Comparison of ENCODE assay signal across 21 mouse cellular contexts in genomic region chr5:74693836-74694235, GRCm38 (mm10). TPM values are rescaled to one million over a fixed set of nuclear protein-coding genes. Genes with fewer than 3 reads are reported as not detected.
DNase-seq lines count a peak whose midpoint lies in the region; ATAC-seq lines count a peak whose summit lies in the region.
"Had no signal": no experiment of that assay in that cellular context is flagged by ENCODE, and none has a peak within 500 bp of the region (broad histone marks: within the 10 kb centered on the region; RNA-seq: fewer than 3 reads in every experiment).

No protein-coding gene starts in this region.

- no peak overlapping the region for H3K4me2 ChIP-seq in heart, embryonic 13.5 days
- no peak overlapping the region for H3K4me2 ChIP-seq in limb, embryonic 11.5 days (ENCODE audit: low read depth, severe bottlenecking)
- H3K4me2 ChIP-seq in kidney, embryonic 14.5 days (replicated peaks; ENCODE audit: low read depth, low read length) = no peak overlapping the region
- H3K4me2 ChIP-seq: forebrain, embryonic 12.5 days; liver, embryonic 13.5 days had no signal

- intact Hi-C loops in heart, postnatal 25 days (cut with DNase I) = no loop called here

- DNase-seq in cerebellum, adult 11 months = peak; percentile 39
- no peak for DNase-seq in cerebellum, postnatal 4 days (ENCODE audit: low spot score in 2 of 2)
- no peak for DNase-seq in heart, postnatal 25 days (ENCODE audit: low spot score)
- peak; percentile 61 for DNase-seq in cerebellum, adult 9-11 months
- DNase-seq in limb, embryonic 11.5 days (ENCODE audit: low spot score) = peak; percentile 32
- no peak for DNase-seq in kidney, adult 18-20 months
- DNase-seq: adrenal gland, adult 8-10 months; liver, embryonic 13.5 days; lung, postnatal 10 days; midbrain, embryonic 14.5 days; right cerebral cortex, postnatal 25 days; thymus, postnatal 36 days had no signal

- ATAC-seq in heart, embryonic 13.5 days (ENCODE audit: extremely low read depth, insufficient number of reproducible peaks, low FRiP score, low TSS enrichment) = no peak
- no peak for ATAC-seq in limb, embryonic 11.5 days (ENCODE audit: insufficient number of reproducible peaks, low FRiP score, low TSS enrichment, low read depth)
- ATAC-seq in kidney, embryonic 14.5 days (ENCODE audit: low FRiP score, low TSS enrichment) = no peak
- ATAC-seq: hindbrain, postnatal 0 days; intestine, postnatal 0 days; Patski had no signal

- H3K4me1 ChIP-seq in heart, embryonic 13.5 days = peaks cover 13% of the 10 kb centered on the region
- H3K4me1 ChIP-seq in limb, embryonic 11.5 days (ENCODE audit: control insufficient read depth, insufficient read depth, low read length) = peaks cover 17% of the 10 kb centered on the region
- no peaks in the 10 kb centered on the region for H3K4me1 ChIP-seq in kidney, embryonic 14.5 days (ENCODE audit: control insufficient read depth, insufficient read depth, low read length)
- H3K4me1 ChIP-seq: forebrain, embryonic 12.5 days; hindbrain, embryonic 10.5 days; liver, embryonic 13.5 days; megakaryocyte, embryonic 14.5 days had no signal

- 40% methylated on average over 2 of the region's 2 CpGs for WGBS in heart, embryonic 13.5 days
- 35% methylated on average over 2 of the region's 2 CpGs for WGBS in limb, embryonic 11.5 days
- WGBS in kidney, embryonic 14.5 days = 67% methylated on average over 2 of the region's 2 CpGs

- 0 out of 2 replicates have a peak overlapping the region, but pooled peaks have one; percentile 8 for H3K27ac ChIP-seq in heart, embryonic 13.5 days (replicated peaks)
- 0 out of 2 replicates have a peak overlapping the region, but pooled peaks have one; percentile 42 for H3K27ac ChIP-seq in limb, embryonic 11.5 days (replicated peaks; ENCODE audit: low read depth, low read length)
- no peak overlapping the region for H3K27ac ChIP-seq in kidney, embryonic 14.5 days (ENCODE audit: low read depth, low read length)
- H3K27ac ChIP-seq: forebrain, embryonic 12.5 days; hindbrain, embryonic 10.5 days; hindbrain, postnatal 0 days; kidney, postnatal 0 days; liver, embryonic 13.5 days had no signal

- H3K36me3 ChIP-seq in heart, embryonic 13.5 days = no peaks in the 10 kb centered on the region
- no peaks in the 10 kb centered on the region for H3K36me3 ChIP-seq in limb, embryonic 11.5 days (ENCODE audit: control insufficient read depth, insufficient read depth, low read length)
- H3K36me3 ChIP-seq in kidney, embryonic 14.5 days (ENCODE audit: control insufficient read depth, insufficient read depth, low read length) = no peaks in the 10 kb centered on the region
- H3K36me3 ChIP-seq: forebrain, embryonic 12.5 days; hindbrain, embryonic 10.5 days; liver, embryonic 13.5 days had no signal

- no peaks in the 10 kb centered on the region for H3K9me3 ChIP-seq in heart, embryonic 13.5 days
- H3K9me3 ChIP-seq in limb, embryonic 11.5 days (ENCODE audit: control insufficient read depth, low read length) = no peaks in the 10 kb centered on the region
- no peaks in the 10 kb centered on the region for H3K9me3 ChIP-seq in kidney, embryonic 14.5 days (ENCODE audit: control insufficient read depth, low read length)
- H3K9me3 ChIP-seq: forebrain, embryonic 12.5 days; hindbrain, embryonic 10.5 days; liver, embryonic 13.5 days; megakaryocyte, embryonic 14.5 days had no signal

- H3K9ac ChIP-seq in heart, embryonic 13.5 days = no peak overlapping the region
- no peak overlapping the region for H3K9ac ChIP-seq in limb, embryonic 11.5 days (ENCODE audit: low read length)
- no peak overlapping the region for H3K9ac ChIP-seq in kidney, embryonic 14.5 days (ENCODE audit: low read depth, low read length)
- H3K9ac ChIP-seq: forebrain, embryonic 12.5 days; liver, embryonic 13.5 days had no signal

- H3K4me3 ChIP-seq in heart, embryonic 13.5 days = no peak overlapping the region
- H3K4me3 ChIP-seq in limb, embryonic 11.5 days (ENCODE audit: low read depth, low read length) = no peak overlapping the region
- H3K4me3 ChIP-seq in kidney, embryonic 14.5 days (ENCODE audit: low read length) = no peak overlapping the region
- H3K4me3 ChIP-seq: forebrain, embryonic 12.5 days; hindbrain, embryonic 10.5 days; liver, embryonic 13.5 days; megakaryocyte, embryonic 14.5 days had no signal

- no peaks in the 10 kb centered on the region for H3K27me3 ChIP-seq in heart, embryonic 13.5 days (replicated peaks)
- no peaks in the 10 kb centered on the region for H3K27me3 ChIP-seq in limb, embryonic 11.5 days (ENCODE audit: control insufficient read depth, insufficient read depth, low read length)
- H3K27me3 ChIP-seq in kidney, embryonic 14.5 days (ENCODE audit: control insufficient read depth, insufficient read depth, low read length) = no peaks in the 10 kb centered on the region
- H3K27me3 ChIP-seq: forebrain, embryonic 12.5 days; liver, embryonic 13.5 days; Patski had no signal

RNA-seq across cellular contexts. Expression of gene Lnx1, which starts 8.9 kb away (rescaled TPM):
- 0.88 and 1.6 TPM in 2 replicates for polyA plus RNA-seq in heart, embryonic 13.5 days (2015; fragmentation: Nextera tagmentation; extraction: Ambion mirVana)
- total RNA-seq in heart, postnatal 25 days (2021) = 1 to 10 TPM; 6.7 to 9.5 TPM
- 1.6 and 2.0 TPM in 2 replicates for polyA plus RNA-seq in limb, embryonic 11.5 days (2014; fragmentation: Nextera tagmentation; extraction: Ambion mirVana)
- polyA plus RNA-seq in kidney, embryonic 14.5 days (2014; fragmentation: Nextera tagmentation; extraction: Ambion mirVana) = 1.9 and 2.3 TPM in 2 replicates

Comparison
In these comparisons a context has a peak if more than half of its experiments do, and no peak if none do; other contexts are left out.
1. DNase-seq: peak in cerebellum, adult 11 months (single experiment), cerebellum, adult 9-11 months (single experiment) and limb, embryonic 11.5 days (single experiment); none in cerebellum, postnatal 4 days (0 of 2), heart, postnatal 25 days (single experiment) and kidney, adult 18-20 months (single experiment).